12 mouse cellular contexts compared by ENCODE assay signal in genomic region chr13:111574196-111574595, GRCm38 (mm10). TPM values are rescaled to one million over a fixed set of nuclear protein-coding genes. Genes with fewer than 3 reads are reported as not detected.
A peak's percentile ranks its signal among the peaks of the same experiment; 100 is the strongest.
DNase-seq lines count a peak whose midpoint lies in the region; TF ChIP-seq lines count a peak whose summit lies in the region.
"Had no signal": no experiment of that assay in that cellular context is flagged by ENCODE, and none has a peak within 500 bp of the region (broad histone marks: within the 10 kb centered on the region; RNA-seq: fewer than 3 reads in every experiment).

No protein-coding gene starts in this region.

- 36% methylated on average over 4 of the region's 4 CpGs for WGBS in lung, adult 2 months

- H3K4me1 ChIP-seq in lung, adult 2 months (ENCODE audit: control insufficient read depth, insufficient read depth, low read length), result no peaks in the 10 kb centered on the region
- H3K4me1 ChIP-seq: heart, embryonic 13.5 days; midbrain, embryonic 13.5 days had no signal

- no peak for TF ChIP-seq CTCF in lung, adult 2 months (IDR thresholded peaks at IDR 0.05; ENCODE audit: insufficient read depth, low read length)

- H3K4me3 ChIP-seq in lung, adult 2 months (replicated peaks; ENCODE audit: extremely low read depth, low read depth, low read length), result no peak overlapping the region
- H3K4me3 ChIP-seq: heart, embryonic 13.5 days; midbrain, embryonic 13.5 days had no signal

- no peak for TF ChIP-seq POLR2A in lung, adult 2 months (IDR thresholded peaks at IDR 0.05; ENCODE audit: borderline replicate concordance, extremely low read depth, low read depth, low read length)

- DNase-seq in heart, postnatal 4 days, result peak; percentile 12
- DNase-seq in heart, adult 8-10 months (ENCODE audit: low spot score), result no peak
- DNase-seq in lung, postnatal 10 days, result peak; percentile 7
- no peak for DNase-seq in lung, adult 2 months
- DNase-seq in adipocyte (ENCODE audit: low spot score), result peak; percentile 23
- peak; percentile 2 for DNase-seq in lung, postnatal 25 days (ENCODE audit: low spot score)
- no peak for DNase-seq in spleen, postnatal 4 days (ENCODE audit: low spot score in 2 of 2)
- DNase-seq in gastrocnemius, adult 8-10 months (ENCODE audit: low spot score in 2 of 2), result no peak
- DNase-seq: right cerebral cortex, postnatal 4 days had no signal

RNA-seq across cellular contexts. Expression of gene Gm10198, which starts 18.4 kb away (rescaled TPM):
- total RNA-seq in heart, postnatal 4 days (2021), result not detected
- not detected for total RNA-seq in heart, adult 8-10 months (2022)
- not detected in 2 replicates for polyA plus RNA-seq in lung, adult 2 months (2012; rRNA removed)
- not detected for total RNA-seq in gastrocnemius, adult 8-10 months (2022)
- total RNA-seq: left cerebral cortex, adult 18-20 months had no signal
- polyA plus RNA-seq: heart, embryonic 13.5 days; midbrain, embryonic 13.5 days had no signal

RNA-seq across cellular contexts. Expression of gene Gm49496, which starts 24.4 kb away (rescaled TPM):
- not detected for total RNA-seq in heart, postnatal 4 days (2021)
- not detected for total RNA-seq in heart, adult 8-10 months (2022)
- not detected in 2 replicates for polyA plus RNA-seq in lung, adult 2 months (2012; rRNA removed)
- not detected for total RNA-seq in gastrocnemius, adult 8-10 months (2022)
- total RNA-seq: left cerebral cortex, adult 18-20 months had no signal
- polyA plus RNA-seq: heart, embryonic 13.5 days; midbrain, embryonic 13.5 days had no signal

Comparison
In these comparisons a context has a peak if more than half of its experiments do, and no peak if none do; other contexts are left out.
1. DNase-seq: peak in heart, postnatal 4 days (single experiment), lung, postnatal 10 days (single experiment), adipocyte (single experiment) and lung, postnatal 25 days (single experiment); none in heart, adult 8-10 months (single experiment), lung, adult 2 months (single experiment), spleen, postnatal 4 days (0 of 2) and gastrocnemius, adult 8-10 months (0 of 2).